Mouse (Mus musculus): ENCODE measurements around the gene Ift46.

GRCm38 (mm10) chr9:44804678-44805077 is 37.0 kb downstream of the Ift46 start:
- TF ChIP-seq GATA1 (IDR thresholded peaks at IDR 0.05; ENCODE audit: low read length) = no peak
- no peak for TF ChIP-seq TAL1 (IDR thresholded peaks at IDR 0.05; ENCODE audit: low read length)

All from erythroblast, embryonic 14.5 days (primary cell).